Mouse (Mus musculus): ENCODE measurements around the gene Gm20777. TPM values are rescaled to one million over a fixed set of nuclear protein-coding genes. Genes with fewer than 3 reads are reported as not detected.
"Not testable (repeated sequence)": the region's sequence is repeated elsewhere in the genome, so short reads cannot be mapped to it uniquely, and the experiment has no call there.

The Gm20777 gene
- polyA plus RNA-seq (2015; fragmentation: Nextera tagmentation; extraction: Ambion mirVana), result not detected in 2 replicates

DNA sequence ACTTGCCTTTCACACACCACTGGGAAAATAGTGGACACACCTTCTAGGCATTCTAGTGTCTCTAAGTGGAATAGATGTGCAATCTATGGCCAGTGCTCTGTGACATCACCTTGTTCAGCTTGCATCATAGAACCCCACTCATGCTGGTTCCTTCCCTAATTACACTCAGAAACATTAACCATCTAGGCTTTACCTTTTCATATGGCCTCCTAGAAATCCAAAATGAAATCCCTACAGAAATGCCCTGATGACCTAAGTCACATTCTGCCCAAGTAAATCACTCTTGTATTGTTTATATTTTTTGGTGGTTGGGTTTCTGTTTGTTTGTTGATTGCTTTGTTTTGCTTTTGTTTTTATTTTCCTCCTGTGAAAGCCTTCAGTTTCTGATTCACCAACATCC, at the start of gene Gm20777:
Gene Gm20777, minus strand, starts transcription at position 101 of the 400 bp plus-strand sequence.
- H3K9me3 ChIP-seq (replicated peaks); H3K27ac ChIP-seq; ATAC-seq; H3K4me3 ChIP-seq; H3K4me2 ChIP-seq; H3K36me3 ChIP-seq (ENCODE audit: poor library complexity, severe bottlenecking); H3K9ac ChIP-seq; H3K27me3 ChIP-seq; H3K4me1 ChIP-seq: not testable (repeated sequence)

DNA sequence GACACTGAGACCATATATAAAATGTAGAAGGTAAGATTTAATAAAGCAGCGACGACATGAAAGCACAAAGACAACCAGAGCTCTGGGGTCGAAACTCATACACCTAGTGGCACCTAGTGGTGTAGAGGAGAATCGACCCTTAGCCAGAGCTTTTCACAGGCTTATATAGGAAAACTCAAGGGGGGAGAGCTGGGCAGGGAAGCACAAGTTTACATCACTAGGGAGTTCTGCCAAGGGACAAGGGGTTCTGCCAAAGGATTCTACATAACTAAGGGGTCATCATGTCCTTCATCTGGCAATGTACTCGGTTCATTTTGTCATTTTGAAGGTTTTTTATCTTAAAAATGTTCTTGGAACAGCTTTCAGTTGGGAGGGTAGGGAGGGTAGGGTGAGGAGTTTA, 42.7 kb downstream of the Gm20777 start:
- H3K9me3 ChIP-seq (replicated peaks), result peaks cover 10% of the 10 kb centered on the region
- ATAC-seq, result not testable (repeated sequence)
- WGBS, result no CpG with 5 or more reads among the region's 5 CpGs

DNA sequence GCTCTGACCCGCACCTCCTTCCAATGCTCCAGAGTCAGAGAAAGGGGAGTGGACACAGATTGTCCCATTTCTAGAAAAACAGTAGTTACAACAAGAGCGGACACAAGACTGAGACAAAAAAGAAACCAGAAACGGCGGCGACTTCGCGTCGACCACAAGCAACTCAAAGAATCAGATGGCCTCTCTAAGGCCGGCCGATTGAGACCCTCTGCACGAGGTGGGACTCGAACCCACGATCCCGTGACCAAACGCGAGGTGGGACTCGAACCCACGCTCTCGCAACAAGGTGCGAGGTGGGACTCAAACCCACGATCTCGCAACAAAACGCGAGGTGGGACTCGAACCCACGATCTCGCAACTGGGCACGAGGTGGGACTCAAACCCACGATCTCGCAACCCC, 43.5 kb downstream of the Gm20777 start:
- H3K4me3 ChIP-seq; H3K9ac ChIP-seq; H3K4me2 ChIP-seq; H3K4me1 ChIP-seq; H3K36me3 ChIP-seq (ENCODE audit: poor library complexity, severe bottlenecking); ATAC-seq; H3K27ac ChIP-seq; H3K27me3 ChIP-seq: not testable (repeated sequence)
- 96% methylated on average over 26 of the region's 30 CpGs for WGBS
- H3K9me3 ChIP-seq (replicated peaks), result peaks cover 10% of the 10 kb centered on the region

More for the DNA sequence above, 42.7 kb downstream of the Gm20777 start:
- H3K4me1 ChIP-seq; H3K4me3 ChIP-seq; H3K27me3 ChIP-seq; H3K9ac ChIP-seq; H3K27ac ChIP-seq; H3K36me3 ChIP-seq (ENCODE audit: poor library complexity, severe bottlenecking); H3K4me2 ChIP-seq: not testable (repeated sequence)

DNA sequence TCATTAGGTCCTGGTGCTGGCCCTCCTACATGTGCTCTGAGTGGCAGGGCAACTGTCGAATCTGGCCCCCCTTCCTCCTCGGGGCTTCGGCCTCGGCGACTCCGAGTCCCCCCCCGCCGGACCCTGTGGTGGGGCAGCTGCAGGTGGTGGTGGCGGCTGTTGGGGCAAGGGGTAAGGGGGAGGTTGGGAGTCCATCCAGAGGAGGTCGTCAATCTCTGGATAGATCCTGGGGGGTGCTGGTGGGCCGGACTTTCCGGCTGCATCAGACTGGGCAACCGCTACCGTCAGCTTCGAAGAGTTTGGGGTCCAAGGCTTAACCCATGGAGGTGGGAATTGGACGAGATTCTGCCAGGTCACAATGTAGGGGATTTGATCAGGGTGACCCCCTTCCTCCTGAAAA, 44.0 kb downstream of the Gm20777 start:
- H3K9me3 ChIP-seq (replicated peaks), result peaks cover 10% of the 10 kb centered on the region
- not testable (repeated sequence) for H3K27ac ChIP-seq; H3K9ac ChIP-seq; H3K4me1 ChIP-seq; H3K4me2 ChIP-seq; H3K27me3 ChIP-seq; H3K36me3 ChIP-seq (ENCODE audit: poor library complexity, severe bottlenecking); ATAC-seq; H3K4me3 ChIP-seq
- WGBS, result 92% methylated on average over 16 of the region's 16 CpGs

DNA sequence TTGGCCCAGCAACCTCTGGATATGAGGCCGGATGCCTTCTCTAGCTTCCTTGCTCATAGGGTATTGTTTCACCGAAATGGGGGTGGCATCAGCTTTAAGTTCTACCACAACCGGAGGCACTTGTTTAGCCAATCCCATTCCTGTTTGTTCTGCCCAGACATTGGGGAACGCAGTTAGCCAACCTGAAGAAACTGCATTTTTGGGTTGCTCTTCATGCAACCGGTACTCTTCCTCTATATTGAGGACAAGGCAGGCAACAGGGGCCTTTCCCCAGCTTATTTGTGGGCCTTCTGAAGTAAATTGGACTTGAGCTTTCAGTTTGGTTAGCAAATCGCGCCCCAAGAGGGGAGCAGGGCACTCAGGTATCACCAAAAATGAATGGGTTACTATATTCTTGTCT, 45.6 kb downstream of the Gm20777 start:
- H3K4me3 ChIP-seq; H3K9ac ChIP-seq; H3K36me3 ChIP-seq (ENCODE audit: poor library complexity, severe bottlenecking); H3K27me3 ChIP-seq; H3K27ac ChIP-seq; H3K4me2 ChIP-seq; H3K4me1 ChIP-seq; ATAC-seq: not testable (repeated sequence)
- 95% methylated on average over 6 of the region's 7 CpGs for whole genome bisulfite sequencing
- H3K9me3 ChIP-seq (replicated peaks), result peaks cover 10% of the 10 kb centered on the region

Other genes with a start within 250 kb of the Gm20777 start
- gene Gm20737, start 216.4 kb downstream of the Gm20777 start, polyA plus RNA-seq (2015; fragmentation: Nextera tagmentation; extraction: Ambion mirVana), result not detected in 2 replicates
- not detected in 2 replicates for gene Gm21775, start 199.0 kb downstream of the Gm20777 start, polyA plus RNA-seq (2015; fragmentation: Nextera tagmentation; extraction: Ambion mirVana)
- not detected in 2 replicates for gene Gm21900, start 136.1 kb downstream of the Gm20777 start, polyA plus RNA-seq (2015; fragmentation: Nextera tagmentation; extraction: Ambion mirVana)

Measured in forebrain, embryonic 13.5 days (tissue).